In the genomic region with DNA sequence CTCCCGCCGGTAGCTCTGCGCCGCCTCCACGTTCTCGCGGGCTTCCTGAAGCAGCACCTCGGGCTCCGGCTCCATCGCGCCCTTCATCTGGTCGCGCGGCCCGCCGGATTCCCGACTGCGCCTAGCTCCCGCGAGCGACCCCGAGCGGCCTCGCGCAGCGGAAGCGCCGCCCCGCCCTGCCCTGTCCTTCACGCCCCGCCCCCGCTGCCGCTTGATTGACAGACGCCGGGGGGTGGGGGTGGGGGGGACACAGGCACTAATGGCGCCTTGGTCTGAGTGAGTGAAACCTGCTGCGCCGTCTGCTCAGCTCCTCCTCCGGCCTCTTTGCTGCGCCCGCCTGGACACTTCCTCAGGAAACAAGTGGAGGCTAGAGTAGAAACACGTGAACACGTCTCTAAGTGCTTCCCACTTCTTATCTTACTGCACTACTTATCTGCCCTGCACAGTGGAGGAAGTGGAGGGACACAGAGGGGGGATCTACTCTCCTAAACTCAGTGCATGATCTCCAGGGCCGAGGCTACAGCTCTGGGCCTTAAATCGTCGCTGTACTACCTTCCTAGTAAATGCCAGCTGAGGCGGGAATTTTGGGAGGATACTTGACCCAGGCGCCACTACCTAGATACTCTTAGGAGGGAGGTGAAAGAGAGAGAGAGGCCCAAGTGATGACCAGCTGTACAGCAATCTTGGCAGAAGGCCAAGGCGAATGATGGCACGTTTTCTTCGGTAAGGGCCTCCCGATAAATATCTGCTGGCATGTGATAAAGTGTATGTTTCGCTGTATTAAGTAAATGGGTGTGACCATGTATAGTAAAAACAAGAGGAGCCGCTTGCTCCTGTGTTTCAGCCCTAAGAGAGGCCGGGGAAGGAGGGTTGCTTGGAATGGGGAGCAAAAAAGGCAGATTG, we compare ENCODE assay signal across 8 mouse cellular contexts. TPM values are rescaled to one million over a fixed set of nuclear protein-coding genes. Genes with fewer than 3 reads are reported as not detected.
A peak's percentile ranks its signal among the peaks of the same experiment; 100 is the strongest.
DNase-seq lines count a peak whose midpoint lies in the region; ATAC-seq and TF ChIP-seq lines count a peak whose summit lies in the region.

A gene (minus strand): TSS at position 166 of the 903 bp plus-strand sequence.

- H3K4me1 ChIP-seq in cortical plate, adult 2 months (ENCODE audit: control insufficient read depth, insufficient read depth, low read length): peaks cover 4% of the 10 kb centered on the region; the same call in 1 of the 2 replicates

- H3K27ac ChIP-seq in cortical plate, adult 2 months (ENCODE audit: insufficient read depth, low read length): peak within 1 kb of the TSS; percentile 71

- peak within 1 kb of the TSS; percentile 65 for H3K4me3 ChIP-seq in cortical plate, adult 2 months (ENCODE audit: insufficient read depth, low read length)

- peak; percentile 97 for DNase-seq in gastrocnemius, postnatal 10 days
- peak; percentile 78 to 96 for DNase-seq in left cerebral cortex, postnatal 10 days (ENCODE audit: extremely low spot score in 1 of 2, low spot score in 2 of 2)
- peak; percentile 86 for DNase-seq in right cerebral cortex, postnatal 25 days
- DNase-seq in urinary bladder, postnatal 4 days (ENCODE audit: low spot score in 2 of 2): peak; percentile 92 to 94

- ATAC-seq in activated CD4-positive, CD25-positive, alpha-beta regulatory T cell, adult 4 months: peak; percentile 74
- ATAC-seq in inflammation-experienced regulatory T-cells, adult 6 months: peak; percentile 88
- peak; percentile 92 for ATAC-seq in megakaryocyte-erythroid progenitor cell, adult 5-6 weeks (replicated peaks; ENCODE audit: low FRiP score, low TSS enrichment, poor library complexity, severe bottlenecking)

- intact Hi-C loops in left cerebral cortex, postnatal 10 days (cut with DNase I): no loop called here

- peak; percentile 49; the same call in 1 of the 2 replicates for TF ChIP-seq POLR2A in cortical plate, adult 2 months (IDR thresholded peaks at IDR 0.05; ENCODE audit: extremely low read depth, insufficient read depth, low read length)

- no peak for TF ChIP-seq CTCF in cortical plate, adult 2 months (IDR thresholded peaks at IDR 0.05; ENCODE audit: extremely low read depth, insufficient read depth, low read length)

RNA-seq across cellular contexts. Expression of the gene that starts here (rescaled TPM):
- 100 to 1,000 TPM; 125 to 169 TPM for polyA plus RNA-seq in activated CD4-positive, CD25-positive, alpha-beta regulatory T cell, adult 4 months (2017; shearing (Covaris generic))
- 17.2 and 18.2 TPM in 2 replicates for polyA plus RNA-seq in cortical plate, adult 2 months (2012; rRNA removed)
- total RNA-seq in gastrocnemius, postnatal 10 days (2021): 10 to 100 TPM; 11.6 to 14.9 TPM
- 100 to 1,000 TPM in 2 of 3 experiments, 10 to 100 TPM in 1; 98.6 to 123 (median 113) TPM for polyA plus RNA-seq in inflammation-experienced regulatory T-cells, adult 6 months (2017; shearing (Covaris generic))
- 10 to 100 TPM; 12.2 to 13.1 TPM for total RNA-seq in left cerebral cortex, postnatal 10 days (2021)
- 28.4 and 42.0 TPM in 2 replicates for total RNA-seq in megakaryocyte-erythroid progenitor cell, adult 5-6 weeks (2014; fragmentation: Nextera tagmentation)
- 46.9 and 50.6 TPM in 2 replicates for total RNA-seq in megakaryocyte-erythroid progenitor cell, adult 5-6 weeks (2017)

Comparison
In these comparisons a context has a peak if more than half of its experiments do, and no peak if none do; other contexts are left out.
1. Peak in every context shown above with its lines: DNase-seq, ATAC-seq, H3K4me3 ChIP-seq and H3K27ac ChIP-seq.